12 mouse cellular contexts compared by ENCODE assay signal in the genomic region with DNA sequence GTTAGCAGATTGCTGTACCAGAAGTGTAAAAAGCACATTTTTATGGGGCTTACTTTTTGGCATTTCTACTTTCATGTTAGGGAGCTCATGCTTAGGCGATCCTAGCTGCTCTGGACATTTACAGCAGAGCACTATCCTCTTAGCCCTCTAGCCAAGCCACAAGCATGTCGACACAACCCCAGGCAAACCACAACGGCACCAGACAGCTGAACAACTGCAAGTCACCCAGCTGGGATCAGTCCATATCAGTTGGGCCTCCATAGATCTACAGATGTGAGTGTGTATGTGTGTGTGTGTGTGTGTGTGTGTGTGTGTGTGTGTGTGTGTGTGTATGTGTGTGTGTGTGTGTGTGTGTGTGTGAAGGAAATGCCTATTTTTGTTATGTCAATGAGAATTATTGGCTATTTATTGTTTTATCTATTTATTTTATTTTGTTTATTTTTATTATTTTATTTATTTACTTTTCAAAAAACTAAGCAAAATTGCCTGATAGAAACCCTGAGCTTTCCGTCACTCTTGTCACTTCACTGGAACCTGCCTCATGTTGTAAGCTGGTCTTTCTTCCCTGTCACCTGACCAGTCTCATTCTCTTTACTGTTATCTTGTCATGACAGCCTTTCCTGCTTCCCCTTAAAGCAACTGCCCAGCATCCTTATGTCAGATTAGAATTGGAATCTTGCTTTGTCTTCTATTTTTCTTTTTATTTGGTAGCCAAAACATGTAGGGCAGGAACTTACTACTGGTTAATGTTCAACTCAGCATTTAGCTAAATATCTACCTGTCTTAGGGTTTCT.
DNase-seq lines count a peak whose midpoint lies in the region; ATAC-seq and TF ChIP-seq lines count a peak whose summit lies in the region.
"Had no signal": no experiment of that assay in that cellular context is flagged by ENCODE, and none has a peak within 500 bp of the region (broad histone marks: within the 10 kb centered on the region; RNA-seq: fewer than 3 reads in every experiment).

No protein-coding gene starts in this region.

- no peaks in the 10 kb centered on the region for H3K36me3 ChIP-seq in liver, embryonic 12.5 days
- H3K36me3 ChIP-seq in myocyte (ENCODE audit: control insufficient read depth, insufficient read depth) = no peaks in the 10 kb centered on the region
- no peaks in the 10 kb centered on the region for H3K36me3 ChIP-seq in midbrain, embryonic 10.5 days
- H3K36me3 ChIP-seq: intestine, embryonic 15.5 days had no signal

- ATAC-seq in liver, embryonic 12.5 days = peak; percentile 83
- ATAC-seq: intestine, embryonic 15.5 days had no signal

- H3ac ChIP-seq in myocyte (ENCODE audit: control insufficient read depth, insufficient read length) = no peak overlapping the region

- no peaks in the 10 kb centered on the region for H3K79me2 ChIP-seq in myocyte (ENCODE audit: control insufficient read depth, insufficient read depth)

- peak overlapping the region; percentile 46 for H3K4me3 ChIP-seq in layer of hippocampus, adult 2 months
- H3K4me3 ChIP-seq in liver, embryonic 12.5 days = no peak overlapping the region
- H3K4me3 ChIP-seq in myocyte = no peak overlapping the region
- no peak overlapping the region for H3K4me3 ChIP-seq in midbrain, embryonic 10.5 days
- H3K4me3 ChIP-seq: intestine, embryonic 15.5 days had no signal

- peak overlapping the region; percentile 8; the same call in 1 of the 2 replicates for H3K4me2 ChIP-seq in liver, embryonic 12.5 days
- H3K4me2 ChIP-seq in myocyte (ENCODE audit: low read depth) = peak overlapping the region; percentile 44
- H3K4me2 ChIP-seq: intestine, embryonic 15.5 days had no signal

- H3K27me3 ChIP-seq in liver, embryonic 12.5 days (replicated peaks) = no peaks in the 10 kb centered on the region
- H3K27me3 ChIP-seq in myocyte (ENCODE audit: control insufficient read depth, insufficient read depth, insufficient read length) = no peaks in the 10 kb centered on the region
- H3K27me3 ChIP-seq in midbrain, embryonic 10.5 days (ENCODE audit: low read depth, poor library complexity, severe bottlenecking) = peaks cover 14% of the 10 kb centered on the region
- H3K27me3 ChIP-seq: intestine, embryonic 15.5 days had no signal

- no peak for TF ChIP-seq CTCF in layer of hippocampus, adult 2 months (conservative IDR thresholded peaks at IDR 0.05)

- H3K9me3 ChIP-seq in liver, embryonic 12.5 days (replicated peaks) = no peaks in the 10 kb centered on the region
- H3K9me3 ChIP-seq in midbrain, embryonic 10.5 days (replicated peaks) = no peaks in the 10 kb centered on the region
- H3K9me3 ChIP-seq: intestine, embryonic 15.5 days had no signal

- no peak for TF ChIP-seq POLR2A in myocyte (IDR thresholded peaks at IDR 0.05; ENCODE audit: insufficient read length, low read depth)

- H3K4me1 ChIP-seq in liver, embryonic 12.5 days = peaks cover 33% of the 10 kb centered on the region
- peaks cover 29% of the 10 kb centered on the region for H3K4me1 ChIP-seq in midbrain, embryonic 10.5 days

- no peak overlapping the region for H3K9ac ChIP-seq in liver, embryonic 12.5 days
- H3K9ac ChIP-seq: intestine, embryonic 15.5 days had no signal

- DNase-seq in adrenal gland, adult 2 months = peak; percentile 8
- DNase-seq in adrenal gland, postnatal 14 days = no peak
- DNase-seq in layer of hippocampus, adult 2 months (ENCODE audit: low spot score in 2 of 2) = no peak
- DNase-seq in layer of hippocampus, adult 9-11 months = no peak
- DNase-seq in cerebellum, adult 11-12 months = no peak
- DNase-seq in midbrain, embryonic 10.5 days (ENCODE audit: low spot score) = no peak
- DNase-seq: adrenal gland, adult 8-10 months; cerebellum, adult 11 months; retina, postnatal 1 day had no signal

- peak overlapping the region; percentile 85 for H3K27ac ChIP-seq in layer of hippocampus, adult 2 months
- H3K27ac ChIP-seq in liver, embryonic 12.5 days = 0 out of 2 replicates have a peak overlapping the region, but pooled peaks have one; percentile 16
- no peak overlapping the region for H3K27ac ChIP-seq in midbrain, embryonic 10.5 days (replicated peaks)
- H3K27ac ChIP-seq: intestine, embryonic 15.5 days had no signal

- WGBS in liver, embryonic 12.5 days (ENCODE audit: insufficient replicate concordance) = 17% methylated on average over 4 of the region's 4 CpGs
- 87% methylated on average over 4 of the region's 4 CpGs for WGBS in midbrain, embryonic 10.5 days

TF ChIP-seq in myocyte, 11 proteins besides CTCF, POLR2A, EP300 and RAD21:
- TF ChIP-seq TCF12 (IDR thresholded peaks at IDR 0.05; ENCODE audit: insufficient read depth, poor library complexity, severe bottlenecking) = peak; percentile 81
- TF ChIP-seq MYOG (IDR thresholded peaks at IDR 0.05; ENCODE audit: control insufficient read depth in 1 of 3, insufficient read depth in 1 of 3, insufficient read length in 2 of 3, low read depth in 2 of 3) = peak; percentile 82 to 96 (median 96)
- TF ChIP-seq MYOD1 (IDR thresholded peaks at IDR 0.05; ENCODE audit: control insufficient read depth in 1 of 3, insufficient read length in 2 of 3, low read depth in 2 of 3) = peak; percentile 41 to 96 (median 96)
- TF ChIP-seq USF1 (IDR thresholded peaks at IDR 0.05; ENCODE audit: low read depth) = no peak
- TF ChIP-seq REST (IDR thresholded peaks at IDR 0.05; ENCODE audit: insufficient read depth, insufficient read length) = no peak
- TF ChIP-seq CEBPB (IDR thresholded peaks at IDR 0.05; ENCODE audit: insufficient read depth, poor library complexity, severe bottlenecking) = 0 out of 2 replicates have a peak, but pooled peaks have one; percentile 28
- TF ChIP-seq MAX (IDR thresholded peaks at IDR 0.05; ENCODE audit: low read depth) = no peak
- TF ChIP-seq E2F4 (IDR thresholded peaks at IDR 0.05; ENCODE audit: insufficient read depth) = no peak
- TF ChIP-seq SRF (IDR thresholded peaks at IDR 0.05; ENCODE audit: control insufficient read depth, insufficient read length, low read depth) = no peak
- no peak for TF ChIP-seq POLR2AphosphoS2 (IDR thresholded peaks at IDR 0.05; ENCODE audit: insufficient read length, low read depth)
- TF ChIP-seq TCF3 (IDR thresholded peaks at IDR 0.05; ENCODE audit: insufficient read length, low read depth) = peak; percentile 83
